Mouse (Mus musculus): ENCODE measurements around the gene Rnf185.

Rnf185 gene

GRCm38 (mm10) chr11:3444875-3445274 is 7.3 kb downstream of the Rnf185 start:
- no peak for DNase-seq (ENCODE audit: low read depth, low spot score)

- no peak for DNase-seq (ENCODE audit: low read depth, low spot score)
These were observed 9.1 kb downstream of the Rnf185 start for GRCm38 (mm10) chr11:3443091-3443490.

- DNase-seq (ENCODE audit: low read depth, low spot score): no peak
These were observed 9.5 kb downstream of the Rnf185 start for GRCm38 (mm10) chr11:3442677-3443076.

GRCm38 (mm10) chr11:3441696-3442443 is 10.3 kb downstream of the Rnf185 start:
- DNase-seq (ENCODE audit: low read depth, low spot score): peak; percentile 43

- no peak for DNase-seq (ENCODE audit: low read depth, low spot score)
These were observed 14.5 kb downstream of the Rnf185 start for GRCm38 (mm10) chr11:3437621-3438020.

- peak; percentile 58 for DNase-seq (ENCODE audit: low read depth, low spot score)
These were observed 18.4 kb downstream of the Rnf185 start for GRCm38 (mm10) chr11:3433809-3434208.

GRCm38 (mm10) chr11:3431976-3432603 is 20.1 kb downstream of the Rnf185 start:
- DNase-seq (ENCODE audit: low read depth, low spot score): no peak

GRCm38 (mm10) chr11:3431515-3431914 is 20.6 kb downstream of the Rnf185 start:
- DNase-seq (ENCODE audit: low read depth, low spot score): no peak

GRCm38 (mm10) chr11:3428632-3429031 is 23.5 kb downstream of the Rnf185 start:
- DNase-seq (ENCODE audit: low read depth, low spot score): no peak

- no peak for DNase-seq (ENCODE audit: low read depth, low spot score)
These were observed 24.4 kb downstream of the Rnf185 start for GRCm38 (mm10) chr11:3427697-3428230.

GRCm38 (mm10) chr11:3422242-3422641 is 29.9 kb downstream of the Rnf185 start:
- DNase-seq (ENCODE audit: low read depth, low spot score): no peak

- no peak for DNase-seq (ENCODE audit: low read depth, low spot score)
These were observed 33.4 kb downstream of the Rnf185 start for GRCm38 (mm10) chr11:3418741-3419140.

GRCm38 (mm10) chr11:3417795-3418194 is 34.4 kb downstream of the Rnf185 start:
- DNase-seq (ENCODE audit: low read depth, low spot score): no peak

GRCm38 (mm10) chr11:3416399-3416798 is 35.8 kb downstream of the Rnf185 start:
- DNase-seq (ENCODE audit: low read depth, low spot score): no peak

- DNase-seq (ENCODE audit: low read depth, low spot score): no peak
These were observed 40.1 kb downstream of the Rnf185 start for GRCm38 (mm10) chr11:3412111-3412510.

- DNase-seq (ENCODE audit: low read depth, low spot score): peak; percentile 83
These were observed 43.0 kb downstream of the Rnf185 start, which contains the start of gene Limk2 for GRCm38 (mm10) chr11:3408997-3409732. Gene Limk2 (minus strand): TSS chr11:3409189.

GRCm38 (mm10) chr11:3408131-3408996 is 43.8 kb downstream of the Rnf185 start:
- no peak for DNase-seq (ENCODE audit: low read depth, low spot score)

GRCm38 (mm10) chr11:3404287-3405047 is 47.7 kb downstream of the Rnf185 start:
- peak; percentile 15 for DNase-seq (ENCODE audit: low read depth, low spot score)

GRCm38 (mm10) chr11:3403024-3403423 is 49.1 kb downstream of the Rnf185 start:
- no peak for DNase-seq (ENCODE audit: low read depth, low spot score)

GRCm38 (mm10) chr11:3398318-3398717 is 53.8 kb downstream of the Rnf185 start:
- no peak for DNase-seq (ENCODE audit: low read depth, low spot score)
